Mouse (Mus musculus) stomach, embryonic 14.5 days (tissue): ENCODE results near the gene Purb. TPM values are rescaled to one million over a fixed set of nuclear protein-coding genes. Genes with fewer than 3 reads are reported as not detected.

Experiments used
- ATAC-seq: fragments of 200-750 bp; cut with Nextera tagmentation; 2 replicates; pipeline ENCODE4 v1.8.0; 2017; ENCODE audit warnings: low read depth, moderate TSS enrichment; ENCODE audit not compliant: insufficient number of reproducible peaks, insufficient read depth, low FRiP score
- H3K27ac ChIP-seq: fragments of 300-500 bp; sonication (generic); 2 replicates; pipeline ENCODE4 v1.5.1; 2014; ENCODE audit warnings: mild to moderate bottlenecking, low read length, moderate library complexity, mixed read lengths
- H3K27me3 ChIP-seq: fragments of 300-500 bp; sonication (generic); 2 replicates; pipeline ENCODE4 v1.6.1; 2014; ENCODE audit warnings: low read length, control low read depth, mixed read lengths; ENCODE audit not compliant: control insufficient read depth, insufficient read depth
- H3K36me3 ChIP-seq: fragments of 300-500 bp; sonication (generic); 2 replicates; pipeline ENCODE4 v1.6.1; 2014; ENCODE audit warnings: mild to moderate bottlenecking, control low read depth, low read length, moderate library complexity, mixed read lengths; ENCODE audit not compliant: control insufficient read depth, insufficient read depth
- H3K4me1 ChIP-seq: fragments of 300-500 bp; sonication (generic); 2 replicates; pipeline ENCODE4 v1.6.1; 2014; ENCODE audit warnings: low read length, control low read depth, mixed read lengths; ENCODE audit not compliant: control insufficient read depth, insufficient read depth
- H3K4me2 ChIP-seq: fragments of 300-500 bp; sonication (generic); replicated peaks from 2 replicates; pipeline ENCODE4 v1.6.1; 2014; ENCODE audit warnings: low read depth, low read length, control low read depth
- H3K4me3 ChIP-seq: fragments of 300-500 bp; sonication (generic); 2 replicates; pipeline ENCODE4 v1.5.1; 2014; ENCODE audit warnings: low read depth, low read length, control low read depth
- H3K9ac ChIP-seq: fragments of 300-500 bp; sonication (generic); replicated peaks from 2 replicates; pipeline ENCODE4 v1.6.1; 2014; ENCODE audit warnings: low read depth, mild to moderate bottlenecking, control low read depth, low read length, moderate library complexity, mixed read lengths
- H3K9me3 ChIP-seq: fragments of 300-500 bp; sonication (generic); 2 replicates; pipeline ENCODE4 v1.6.1; 2016; ENCODE audit warnings: low read depth, low read length, control low read depth; ENCODE audit not compliant: control insufficient read depth
- WGBS: fragments of 180-500 bp; shearing (Covaris S2); extraction: QIAGEN DNeasy Blood & Tissue Kit; methylation state at CpG from one replicate; pipeline ENCODE4 v1.1.7; 2014; 5-methylcytosine and 5-hydroxymethylcytosine counted together
- polyA plus RNA-seq: library from polyadenylated mRNA; unstranded; fragments of >200 nt; fragmentation: Nextera tagmentation; extraction: Ambion mirVana; gene quantifications from 2 replicates; pipeline ENCODE4 v1.2.1, GENCODE M21; 2014

Purb gene
- polyA plus RNA-seq, 1 experiment from 2014 or later, result 34.6 TPM

DNA sequence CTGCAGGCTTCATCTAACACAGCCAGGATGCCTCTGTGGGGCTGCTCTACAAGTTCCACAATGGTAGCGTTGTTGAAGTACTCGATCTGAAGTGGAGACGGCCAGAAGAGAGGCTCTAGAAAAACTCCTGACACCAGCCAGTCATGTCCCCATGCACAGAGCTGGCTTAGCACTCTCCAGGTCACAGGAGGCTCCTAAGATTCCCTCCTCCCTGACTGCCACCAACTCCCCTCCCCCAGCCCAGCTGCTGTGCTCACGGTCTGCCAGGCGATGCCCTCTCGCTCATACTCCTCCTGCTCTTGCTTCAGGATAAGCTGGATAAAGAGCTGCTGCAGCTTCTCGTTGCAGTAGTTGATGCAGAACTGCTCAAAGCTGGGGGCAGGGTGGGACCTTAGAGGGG lies 39.1 kb upstream of the Purb start:
- Histone ChIP-seq H3K4me3 (no peak overlapping the region), H3K4me2 (no peak overlapping the region), H3K9me3 (no peaks in the 10 kb centered on the region), H3K36me3 (no peaks in the 10 kb centered on the region), H3K27ac (no peak overlapping the region), H3K4me1 (no peaks in the 10 kb centered on the region), H3K27me3 (no peaks in the 10 kb centered on the region), H3K9ac (no peak overlapping the region)
- ATAC-seq, result no peak
- 37% methylated on average over 7 of the region's 7 CpGs for WGBS

DNA sequence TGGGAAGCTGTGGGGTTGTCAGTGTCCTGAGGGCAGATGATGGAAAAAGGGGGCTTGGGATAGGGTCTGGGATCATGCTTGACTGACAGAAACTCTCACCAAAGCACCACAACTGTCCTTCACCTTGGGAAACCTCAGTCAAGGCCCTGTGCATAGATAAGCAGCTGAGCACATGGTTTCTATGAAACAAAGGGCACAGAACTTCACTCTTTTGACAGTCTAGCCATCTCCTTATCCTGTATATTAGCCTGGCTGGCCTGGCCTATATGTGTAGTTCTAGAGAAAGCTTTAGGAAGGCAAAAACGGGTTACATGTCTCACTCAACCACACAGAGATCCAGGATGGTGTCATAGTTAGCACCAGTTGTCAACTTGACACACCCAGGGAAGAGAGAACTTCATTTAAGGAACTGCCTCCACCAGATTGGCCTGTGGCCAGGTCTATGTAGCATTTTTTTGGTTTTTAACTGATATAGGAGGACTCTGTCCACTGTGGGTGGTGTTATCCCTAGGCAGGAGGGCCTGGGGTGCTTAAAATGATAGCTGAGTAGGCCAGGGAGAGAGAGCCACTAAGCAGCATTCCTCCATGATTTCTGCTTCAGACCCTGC lies 32.7 kb upstream of the Purb start:
- H3K36me3 ChIP-seq, result no peaks in the 10 kb centered on the region
- no peak overlapping the region for H3K4me3 ChIP-seq
- H3K27me3 ChIP-seq, result no peaks in the 10 kb centered on the region
- no peaks in the 10 kb centered on the region for H3K9me3 ChIP-seq
- no peak overlapping the region for H3K4me2 ChIP-seq
- no peaks in the 10 kb centered on the region for H3K4me1 ChIP-seq
- H3K27ac ChIP-seq, result no peak overlapping the region
- 43% methylated on average over 1 of the region's 1 CpGs for WGBS
- H3K9ac ChIP-seq, result no peak overlapping the region
- ATAC-seq, result no peak

GRCm38 (mm10) chr11:6506516-6506915 lies 30.8 kb upstream of the Purb start:
- Histone ChIP-seq H3K4me1 (no peaks in the 10 kb centered on the region), H3K9me3 (no peaks in the 10 kb centered on the region), H3K4me3 (no peak overlapping the region), H3K9ac (no peak overlapping the region), H3K4me2 (no peak overlapping the region), H3K27me3 (no peaks in the 10 kb centered on the region), H3K36me3 (no peaks in the 10 kb centered on the region), H3K27ac (no peak overlapping the region)
- 63% methylated on average over 9 of the region's 9 CpGs for WGBS
- no peak for ATAC-seq

DNA sequence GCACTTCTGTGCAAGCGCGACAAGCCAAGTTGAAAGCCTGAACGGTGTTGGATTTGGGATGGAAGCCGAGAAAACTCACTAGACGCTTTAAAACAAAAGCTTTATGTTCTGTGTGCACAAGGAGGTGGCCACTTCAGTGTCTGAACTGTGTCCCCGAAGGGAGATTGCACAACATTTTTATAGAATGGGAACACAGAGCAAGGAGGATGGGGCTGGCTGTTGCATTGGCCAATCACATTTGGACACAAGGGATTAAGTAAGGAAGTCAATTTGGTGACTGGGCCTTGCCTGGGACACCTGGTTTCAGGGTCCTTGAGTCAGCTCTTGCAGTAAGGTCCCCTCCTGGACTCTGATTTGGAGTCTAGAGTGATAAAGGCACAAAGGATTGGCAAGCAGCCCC lies 29.0 kb upstream of the Purb start:
- no peaks in the 10 kb centered on the region for H3K9me3 ChIP-seq
- H3K27ac ChIP-seq, result no peak overlapping the region
- H3K4me1 ChIP-seq, result no peaks in the 10 kb centered on the region
- H3K4me3 ChIP-seq, result no peak overlapping the region
- H3K4me2 ChIP-seq, result no peak overlapping the region
- H3K27me3 ChIP-seq, result no peaks in the 10 kb centered on the region
- no peaks in the 10 kb centered on the region for H3K36me3 ChIP-seq
- no peak overlapping the region for H3K9ac ChIP-seq
- no peak for ATAC-seq
- WGBS, result 70% methylated on average over 6 of the region's 6 CpGs

DNA sequence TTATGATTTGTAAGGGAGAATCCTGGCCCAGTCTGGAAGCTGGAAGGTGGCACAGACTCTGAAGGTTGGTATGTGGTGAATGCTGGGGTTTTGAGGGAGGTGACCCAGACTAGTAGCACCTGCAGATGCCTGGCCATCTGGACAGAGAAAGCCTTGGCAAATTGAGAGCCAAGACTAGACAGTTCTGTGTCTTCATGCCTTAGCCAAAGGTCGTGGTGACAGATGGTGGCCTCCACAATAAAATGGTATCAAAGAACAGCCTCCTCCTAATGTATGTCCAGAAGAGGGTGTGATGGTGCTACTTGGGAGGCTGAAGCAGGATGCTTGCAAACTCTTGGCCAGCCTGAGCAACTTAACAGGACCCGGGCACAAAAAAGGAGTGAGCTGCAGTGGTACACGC lies 28.5 kb upstream of the Purb start:
- Histone ChIP-seq H3K9me3 (no peaks in the 10 kb centered on the region), H3K36me3 (no peaks in the 10 kb centered on the region), H3K27ac (no peak overlapping the region), H3K4me3 (no peak overlapping the region), H3K4me2 (no peak overlapping the region), H3K9ac (no peak overlapping the region), H3K27me3 (no peaks in the 10 kb centered on the region), H3K4me1 (no peaks in the 10 kb centered on the region)
- no peak for ATAC-seq
- WGBS, result 75% methylated on average over 3 of the region's 3 CpGs

- no peak overlapping the region for H3K4me3 ChIP-seq
- no peaks in the 10 kb centered on the region for H3K27me3 ChIP-seq
Observed at GRCm38 (mm10) chr11:6502506-6502905, 26.8 kb upstream of the Purb start.

DNA sequence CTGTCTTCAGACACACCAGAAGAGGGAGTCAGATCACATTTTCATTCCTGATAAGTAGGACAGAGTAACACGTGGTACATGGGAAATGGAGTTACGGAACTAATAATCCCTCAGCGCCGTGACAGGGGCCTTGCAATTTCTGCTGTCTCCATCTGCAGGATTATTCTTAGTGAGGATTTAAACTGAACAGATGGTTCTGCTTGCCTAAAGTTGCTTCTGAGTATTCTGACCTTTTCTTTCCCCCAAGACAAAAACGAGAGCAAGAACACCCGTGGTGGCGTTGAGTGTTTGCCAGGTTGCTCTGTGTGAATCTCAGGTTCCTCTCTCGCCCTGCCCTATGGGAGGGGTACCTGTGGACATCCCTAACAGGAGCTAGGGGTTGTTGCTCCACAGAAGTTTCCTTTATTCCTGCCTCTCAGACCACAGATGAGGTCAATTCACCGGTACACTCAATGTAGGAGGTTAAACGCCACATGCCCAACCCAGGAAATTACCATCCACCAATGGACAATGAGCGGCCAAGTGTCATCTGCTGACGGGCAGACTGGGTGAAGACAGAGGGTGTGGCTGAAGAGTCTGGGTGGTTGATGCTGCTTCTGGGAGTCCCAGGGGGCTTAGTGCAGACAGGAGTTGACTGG lies 21.7 kb upstream of the Purb start:
- 76% methylated on average over 12 of the region's 12 CpGs for whole genome bisulfite sequencing
- H3K4me3 ChIP-seq, result no peak overlapping the region

More at GRCm38 (mm10) chr11:6502506-6502905, 26.8 kb upstream of the Purb start:
- no peak overlapping the region for H3K9ac ChIP-seq
- H3K9me3 ChIP-seq, result no peaks in the 10 kb centered on the region
- H3K4me2 ChIP-seq, result no peak overlapping the region
- H3K27ac ChIP-seq, result no peak overlapping the region
- no peaks in the 10 kb centered on the region for H3K4me1 ChIP-seq
- 93% methylated on average over 2 of the region's 2 CpGs for WGBS
- no peaks in the 10 kb centered on the region for H3K36me3 ChIP-seq
- no peak for ATAC-seq

GRCm38 (mm10) chr11:6489691-6490503 lies 14.2 kb upstream of the Purb start:
- H3K4me3 ChIP-seq, result no peak overlapping the region
- no peaks in the 10 kb centered on the region for H3K36me3 ChIP-seq
- no peaks in the 10 kb centered on the region for H3K4me1 ChIP-seq
- no peak overlapping the region for H3K27ac ChIP-seq
- H3K9ac ChIP-seq, result no peak overlapping the region
- ATAC-seq, result no peak
- H3K9me3 ChIP-seq, result no peaks in the 10 kb centered on the region
- H3K27me3 ChIP-seq, result no peaks in the 10 kb centered on the region
- 54% methylated on average over 6 of the region's 6 CpGs for WGBS
- no peak overlapping the region for H3K4me2 ChIP-seq

More for the DNA sequence above, 21.7 kb upstream of the Purb start:
- Histone ChIP-seq H3K4me2 (no peak overlapping the region), H3K27ac (no peak overlapping the region), H3K36me3 (no peaks in the 10 kb centered on the region), H3K9me3 (no peaks in the 10 kb centered on the region), H3K9ac (no peak overlapping the region), H3K27me3 (no peaks in the 10 kb centered on the region), H3K4me1 (no peaks in the 10 kb centered on the region)
- no peak for ATAC-seq
